Mouse (Mus musculus) thymus, adult 2 months (tissue): ENCODE measurements around the gene Kmt2a. TPM values are rescaled to one million over a fixed set of nuclear protein-coding genes. Genes with fewer than 3 reads are reported as not detected.
A peak's percentile ranks its signal among the peaks of the same experiment; 100 is the strongest.
"Not testable (repeated sequence)": the region's sequence is repeated elsewhere in the genome, so short reads cannot be mapped to it uniquely, and the experiment has no call there.

Experiments used
- DNase-seq: peaks from one replicate; pipeline ENCODE4 v3.0.0; 2021
- H3K27ac ChIP-seq: fragments of 200-500 bp; 2 replicates; pipeline ENCODE4 v1.5.1; 2012; ENCODE audit warnings: low read length, control low read depth; ENCODE audit not compliant: control insufficient read depth, insufficient read depth
- H3K27me3 ChIP-seq: fragments of 200-500 bp; 2 replicates; pipeline ENCODE4 v1.6.1; 2012; ENCODE audit warnings: mild to moderate bottlenecking, low read length, moderate library complexity, mixed read lengths; ENCODE audit not compliant: control insufficient read depth, insufficient read depth
- H3K36me3 ChIP-seq: fragments of 200-500 bp; 2 replicates; pipeline ENCODE4 v1.6.1; 2012; ENCODE audit warnings: mild to moderate bottlenecking, low read length, moderate library complexity; ENCODE audit not compliant: control insufficient read depth, insufficient read depth
- H3K4me1 ChIP-seq: fragments of 200-500 bp; replicated peaks from 2 replicates; pipeline ENCODE4 v1.6.1; 2012; ENCODE audit warnings: low read length; ENCODE audit not compliant: control insufficient read depth, insufficient read depth
- H3K4me3 ChIP-seq: fragments of 200-500 bp; 2 replicates; pipeline ENCODE4 v1.5.1; 2012; ENCODE audit warnings: mild to moderate bottlenecking, low read length, control low read depth, moderate library complexity; ENCODE audit not compliant: control insufficient read depth, insufficient read depth
- CTCF ChIP-seq: fragments of 200-500 bp; IDR thresholded peaks from 2 replicates; pipeline ENCODE4 v1.5.1; 2012; ENCODE audit warnings: mild to moderate bottlenecking, control low read depth, low read length, moderate library complexity, borderline replicate concordance; ENCODE audit not compliant: control insufficient read depth, poor library complexity, insufficient read depth; ENCODE audit errors: extremely low read depth
- POLR2A ChIP-seq: fragments of 200-500 bp; IDR thresholded peaks from 2 replicates; pipeline ENCODE4 v1.6.1; 2012; ENCODE audit warnings: mild to moderate bottlenecking, low read length, control low read depth, moderate library complexity; ENCODE audit not compliant: control insufficient read depth, poor library complexity, insufficient read depth; ENCODE audit errors: extremely low read depth
- whole genome bisulfite sequencing: fragments of 180-500 bp; shearing (Covaris S2); methylation state at CpG from one replicate; pipeline ENCODE4 v1.1.7; 2018; 5-methylcytosine and 5-hydroxymethylcytosine counted together
- polyA plus RNA-seq: library from polyadenylated mRNA; depleted of rRNA; stranded (reverse); fragments of >200 nt; gene quantifications from 2 replicates; pipeline ENCODE4 v1.2.3, GENCODE M21; 2012

Kmt2a gene
- polyA plus RNA-seq, 1 experiment = 71.4 TPM

GRCm38 (mm10) chr9:44799102-44799957, 81.8 kb downstream of the Kmt2a start, which contains the start of gene Tmem25:
Tmem25 (minus strand) TSS chr9:44799307.
- DNase-seq = peak; percentile 73

GRCm38 (mm10) chr9:44798298-44798697, 82.8 kb downstream of the Kmt2a start:
- H3K4me3 ChIP-seq = no peak overlapping the region
- no peak for DNase-seq
- no peaks in the 10 kb centered on the region for H3K36me3 ChIP-seq
- H3K4me1 ChIP-seq = peaks cover 8% of the 10 kb centered on the region
- no peak for TF ChIP-seq CTCF
- no peak for TF ChIP-seq POLR2A
- H3K27ac ChIP-seq = no peak overlapping the region
- 90% methylated on average over 7 of the region's 7 CpGs for WGBS
- H3K27me3 ChIP-seq = no peaks in the 10 kb centered on the region; the same call in 1 of the 2 replicates

More at GRCm38 (mm10) chr9:44799102-44799957, 81.8 kb downstream of the Kmt2a start, which contains the start of gene Tmem25:
- Histone ChIP-seq H3K4me3 (peak within 1 kb of the TSS; percentile 42), H3K27me3 (no peaks in the 10 kb centered on the region; the same call in 1 of the 2 replicates), H3K4me1 (peaks cover 8% of the 10 kb centered on the region), H3K36me3 (no peaks in the 10 kb centered on the region), H3K27ac (no peak within 1 kb of the TSS)
- TF ChIP-seq POLR2A (no peak), CTCF (no peak)
- under 1% methylated on average over 75 of the region's 75 CpGs for WGBS

- 97% methylated on average over 9 of the region's 9 CpGs for WGBS
Observed at GRCm38 (mm10) chr9:44792842-44793241, 88.3 kb downstream of the Kmt2a start.

GRCm38 (mm10) chr9:44772750-44773651, 108.1 kb downstream of the Kmt2a start:
- H3K27me3 ChIP-seq = no peaks in the 10 kb centered on the region
- WGBS = under 1% methylated on average over 41 of the region's 41 CpGs
- H3K27ac ChIP-seq = peak overlapping the region; percentile 33; the same call in 1 of the 2 replicates
- H3K4me1 ChIP-seq = peaks cover 5% of the 10 kb centered on the region
- H3K36me3 ChIP-seq = no peaks in the 10 kb centered on the region
- TF ChIP-seq POLR2A (no peak), CTCF (peak; percentile 83)
- peak overlapping the region; percentile 87 for H3K4me3 ChIP-seq
- peak; percentile 91 for DNase-seq

More at GRCm38 (mm10) chr9:44792842-44793241, 88.3 kb downstream of the Kmt2a start:
- Histone ChIP-seq H3K4me3 (no peak overlapping the region), H3K4me1 (no peaks in the 10 kb centered on the region), H3K27ac (no peak overlapping the region), H3K27me3 (no peaks in the 10 kb centered on the region), H3K36me3 (peaks cover 5% of the 10 kb centered on the region; the same call in 1 of the 2 replicates)
- DNase-seq = no peak
- TF ChIP-seq POLR2A = no peak
- TF ChIP-seq CTCF = no peak

GRCm38 (mm10) chr9:44772392-44772749, 108.7 kb downstream of the Kmt2a start:
- H3K27me3 ChIP-seq = no peaks in the 10 kb centered on the region
- no peak overlapping the region; the same call in 1 of the 2 replicates for H3K27ac ChIP-seq
- DNase-seq = no peak
- TF ChIP-seq CTCF = no peak
- TF ChIP-seq POLR2A = no peak
- H3K36me3 ChIP-seq = no peaks in the 10 kb centered on the region
- no peak overlapping the region for H3K4me3 ChIP-seq
- H3K4me1 ChIP-seq = peaks cover 5% of the 10 kb centered on the region
- 38% methylated on average over 5 of the region's 5 CpGs for WGBS

- Histone ChIP-seq H3K4me3 (no peak overlapping the region), H3K36me3 (no peaks in the 10 kb centered on the region), H3K27ac (no peak overlapping the region), H3K4me1 (peaks cover 5% of the 10 kb centered on the region), H3K27me3 (no peaks in the 10 kb centered on the region)
- TF ChIP-seq CTCF (no peak), POLR2A (no peak)
- WGBS = 96% methylated on average over 5 of the region's 5 CpGs
- no peak for DNase-seq
Observed at GRCm38 (mm10) chr9:44771376-44771775, 109.7 kb downstream of the Kmt2a start.

GRCm38 (mm10) chr9:44768029-44768394, 113.1 kb downstream of the Kmt2a start:
- not testable (repeated sequence) for H3K27ac ChIP-seq, H3K27me3 ChIP-seq, DNase-seq, H3K4me3 ChIP-seq, H3K36me3 ChIP-seq, H3K4me1 ChIP-seq
- 38% methylated on average over 8 of the region's 9 CpGs for WGBS
